Mouse (Mus musculus): ENCODE results near the gene Shroom1.

Shroom1 gene

GRCm38 (mm10) chr11:53516775-53517627, 60.0 kb downstream of the Shroom1 start:
- peak in 1 of 2 experiments; percentile 9 for DNase-seq
